Mouse (Mus musculus) activated CD4-positive, CD25-positive, alpha-beta regulatory T cell (primary cell): ENCODE measurements around the gene Vps37c. TPM values are rescaled to one million over a fixed set of nuclear protein-coding genes. Genes with fewer than 3 reads are reported as not detected.

Experiments used
- polyA plus RNA-seq, 2 experiments: library from polyadenylated mRNA; unstranded; fragments of 100-300 nt; shearing (Covaris generic); gene quantifications; one replicate each; pipeline ENCODE4 v1.2.1; 2017

The Vps37c gene
- polyA plus RNA-seq: 10 to 100 TPM; 19.3 to 24.5 TPM

DNA sequence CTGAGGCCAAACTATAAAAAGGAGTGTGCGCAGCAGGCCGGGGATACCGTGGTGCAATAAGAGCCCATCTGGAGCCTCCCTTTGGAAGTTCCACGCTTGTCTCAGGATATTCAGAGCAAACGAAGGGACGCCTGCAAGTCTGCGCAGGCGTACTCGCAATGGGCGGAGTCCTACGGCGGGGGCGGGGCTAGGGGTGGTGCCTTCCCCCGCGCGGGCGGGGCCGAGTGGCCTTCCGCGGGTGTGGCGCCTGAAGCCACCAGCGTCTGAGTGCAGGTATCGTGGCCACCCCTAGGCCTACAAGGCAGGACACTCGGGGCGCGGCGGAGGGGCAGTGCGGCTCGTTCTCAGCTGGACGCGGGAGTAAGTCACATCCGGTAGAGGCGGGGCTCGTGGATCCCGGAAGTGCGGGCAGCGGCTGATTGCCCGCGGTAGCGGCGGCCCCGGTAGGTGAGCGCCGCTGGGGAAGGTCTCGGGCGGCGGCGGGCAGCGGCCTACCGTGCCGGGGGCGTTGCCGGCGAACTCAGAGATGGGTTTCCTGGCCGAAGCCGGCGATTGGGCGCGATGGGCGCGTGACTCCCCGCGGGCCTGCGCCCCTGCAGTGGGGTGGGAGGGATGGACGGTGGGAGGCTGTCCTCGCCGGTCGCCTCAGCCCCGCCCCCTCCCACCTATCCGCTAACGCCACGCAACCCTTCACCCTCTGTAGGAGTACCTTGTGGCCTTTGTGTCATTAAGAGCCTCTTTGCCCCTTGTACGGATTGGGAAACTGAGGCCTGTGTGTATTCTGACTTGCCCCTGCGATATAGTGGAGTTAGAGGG, at the start of gene Vps37c:
Gene Vps37c (plus strand): TSS at position 199 of the 816 bp plus-strand sequence.

GRCm38 (mm10) chr19:10677915-10678771, 10.4 kb upstream of the Vps37c start, which contains the start of gene Pga5:
Pga5 (minus strand) TSS chr19:10678071.

DNA sequence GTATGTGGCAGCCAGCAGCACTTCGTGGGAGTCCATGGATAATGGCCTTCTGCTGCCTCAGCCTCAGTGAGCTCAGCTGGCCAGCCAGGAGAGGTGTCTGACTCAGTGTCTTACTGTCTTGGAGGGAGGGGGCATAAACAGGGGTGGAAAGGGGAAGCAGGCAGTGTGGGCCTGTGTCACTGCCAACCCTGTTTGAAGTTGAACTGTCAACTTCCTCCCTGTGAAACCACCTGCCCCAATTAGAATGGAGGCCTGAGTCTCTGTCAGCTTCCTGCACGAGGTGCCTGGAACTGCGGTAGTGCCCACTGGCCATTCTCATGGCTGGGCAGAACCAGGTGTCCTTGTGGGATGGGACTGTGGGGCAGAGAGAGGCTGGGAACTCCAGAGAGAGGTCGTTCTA, 50.3 kb downstream of the Vps37c start, which contains the start of gene Cd5:
Gene Cd5 (minus strand): TSS at position 192 of the 400 bp plus-strand sequence.

Other genes with a start within 250 kb of the Vps37c start
- gene Lrrc10b, start 231.3 kb upstream of the Vps37c start, polyA plus RNA-seq: not detected
- under 1 TPM in 1 of 2 experiments, not detected in 1; 0.17 TPM for gene Ppp1r32, start 205.8 kb upstream of the Vps37c start, polyA plus RNA-seq
- gene Cpsf7, start 163.5 kb upstream of the Vps37c start, polyA plus RNA-seq: 10 to 100 TPM; 29.3 to 29.9 TPM
- 10 to 100 TPM; 81.5 to 85.0 TPM for gene Sdhaf2, start 162.6 kb upstream of the Vps37c start, polyA plus RNA-seq
- gene Tmem216, start 132.5 kb upstream of the Vps37c start, polyA plus RNA-seq: 1 to 10 TPM; 6.3 to 8.8 TPM
- 10 to 100 TPM; 27.3 to 45.9 TPM for gene Cyb561a3, start 111.6 kb upstream of the Vps37c start, polyA plus RNA-seq
- gene Tmem138, start 111.4 kb upstream of the Vps37c start, polyA plus RNA-seq: 10 to 100 TPM; 13.4 to 17.6 TPM
- gene Ddb1, start 83.4 kb upstream of the Vps37c start, polyA plus RNA-seq: 100 to 1,000 TPM; 120 to 148 TPM
- 10 to 100 TPM in 1 of 2 experiments, 1 to 10 TPM in 1; 8.9 to 11.9 TPM for gene Tkfc, start 83.1 kb upstream of the Vps37c start, polyA plus RNA-seq
- under 1 TPM in 1 of 2 experiments, not detected in 1; 0.38 TPM for gene Vwce, start 54.5 kb upstream of the Vps37c start, polyA plus RNA-seq
- gene Pga5, start 10.7 kb upstream of the Vps37c start, polyA plus RNA-seq: not detected
- 100 to 1,000 TPM; 458 to 705 TPM for gene Cd5, start 50.3 kb downstream of the Vps37c start, polyA plus RNA-seq
- gene Cd6, start 141.3 kb downstream of the Vps37c start, polyA plus RNA-seq: 100 to 1,000 TPM; 369 to 700 TPM
- 1 to 10 TPM; 1.7 to 4.7 TPM for gene Slc15a3, start 151.0 kb downstream of the Vps37c start, polyA plus RNA-seq
- gene Tmem132a, start 181.2 kb downstream of the Vps37c start, polyA plus RNA-seq: 1 to 10 TPM in 1 of 2 experiments, under 1 TPM in 1; 0.15 to 1.2 TPM
- gene Tmem109, start 193.3 kb downstream of the Vps37c start, polyA plus RNA-seq: 10 to 100 TPM; 34.1 to 48.5 TPM
- gene Prpf19, start 206.5 kb downstream of the Vps37c start, polyA plus RNA-seq: 100 to 1,000 TPM in 1 of 2 experiments, 10 to 100 TPM in 1; 88.2 to 107 TPM
- not detected for gene Zp1, start 231.9 kb downstream of the Vps37c start, polyA plus RNA-seq
- gene Ptgdr2, start 248.4 kb downstream of the Vps37c start, polyA plus RNA-seq: under 1 TPM in 1 of 2 experiments, not detected in 1; 0.14 TPM